Mouse (Mus musculus) heart, embryonic 16.5 days (tissue): ENCODE measurements around the gene Hivep2. TPM values are rescaled to one million over a fixed set of nuclear protein-coding genes. Genes with fewer than 3 reads are reported as not detected.

Experiments
- ATAC-seq: fragments of 200-750 bp; cut with Nextera tagmentation; replicated peaks from 2 replicates; pipeline ENCODE4 v1.8.0; 2017; ENCODE audit warnings: moderate number of reproducible peaks; ENCODE audit not compliant: insufficient read depth, low FRiP score; ENCODE audit errors: extremely low read depth
- H3K27ac ChIP-seq: fragments of 300-500 bp; sonication (generic); 2 replicates; pipeline ENCODE4 v1.5.1; 2014; ENCODE audit warnings: mild to moderate bottlenecking, low read length, control low read depth, moderate library complexity
- H3K27me3 ChIP-seq: fragments of 300-500 bp; sonication (generic); 2 replicates; pipeline ENCODE4 v1.6.1; 2014; ENCODE audit warnings: low read length, mixed read lengths; ENCODE audit not compliant: control insufficient read depth, insufficient read depth
- H3K36me3 ChIP-seq: fragments of 300-500 bp; sonication (generic); 2 replicates; pipeline ENCODE4 v1.6.1; 2014; ENCODE audit not compliant: control insufficient read depth, insufficient read depth
- H3K4me1 ChIP-seq: fragments of 300-500 bp; sonication (generic); 2 replicates; pipeline ENCODE4 v1.6.1; 2014; ENCODE audit warnings: low read length, mixed read lengths; ENCODE audit not compliant: control insufficient read depth, insufficient read depth
- H3K4me2 ChIP-seq: fragments of 300-500 bp; sonication (generic); 2 replicates; pipeline ENCODE4 v1.6.1; 2014; ENCODE audit warnings: low read depth, mild to moderate bottlenecking, control low read depth, low read length
- H3K4me3 ChIP-seq: fragments of 300-500 bp; sonication (generic); 2 replicates; pipeline ENCODE4 v1.5.1; 2014; ENCODE audit warnings: mild to moderate bottlenecking, control low read depth, low read length
- H3K9ac ChIP-seq: fragments of 300-500 bp; sonication (generic); 2 replicates; pipeline ENCODE4 v1.6.1; 2014; ENCODE audit warnings: low read length, control low read depth
- H3K9me3 ChIP-seq: fragments of 300-500 bp; sonication (generic); replicated peaks from 2 replicates; pipeline ENCODE4 v1.6.1; 2016; ENCODE audit warnings: low read length; ENCODE audit not compliant: control insufficient read depth
- whole genome bisulfite sequencing: fragments of 180-500 bp; shearing (Covaris S2); extraction: QIAGEN DNeasy Blood & Tissue Kit; methylation state at CpG from one replicate; pipeline ENCODE4 v1.1.7; 2014; 5-methylcytosine and 5-hydroxymethylcytosine counted together
- polyA plus RNA-seq: library from polyadenylated mRNA; unstranded; fragments of >200 nt; fragmentation: Nextera tagmentation; extraction: Ambion mirVana; gene quantifications from 2 replicates; pipeline ENCODE4 v1.2.1, GENCODE M21; 2015

Gene Hivep2
- polyA plus RNA-seq, 1 experiment from 2014 or later: 5.7 TPM

DNA sequence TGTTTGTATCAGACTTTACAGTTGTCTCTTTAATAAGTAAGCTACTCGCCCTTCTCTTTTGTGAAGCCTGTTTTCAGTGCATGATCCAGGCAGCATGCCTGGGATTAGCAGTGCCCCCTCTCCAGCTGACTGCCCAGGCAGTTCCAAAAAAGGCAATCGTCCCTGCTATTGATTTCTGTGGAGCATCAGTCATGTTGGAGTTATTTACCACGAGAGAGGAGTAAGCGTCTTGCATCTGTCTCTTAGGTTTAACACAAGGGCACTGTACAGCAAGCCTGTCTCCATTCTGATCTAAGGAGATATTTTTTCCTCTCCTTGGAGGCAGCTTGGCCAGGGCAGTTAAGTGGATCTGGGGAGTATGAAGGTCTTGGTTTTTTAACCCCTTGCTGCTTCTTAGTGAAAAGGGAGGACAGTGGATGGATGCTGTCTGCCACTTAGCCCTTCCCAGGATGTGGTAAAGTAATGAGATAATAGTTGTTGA, 80.3 kb downstream of the Hivep2 start:
- ATAC-seq: no peak
- Histone ChIP-seq H3K4me3 (no peak overlapping the region), H3K9ac (peak overlapping the region; percentile 9), H3K27ac (peak overlapping the region; percentile 73), H3K9me3 (no peaks in the 10 kb centered on the region), H3K27me3 (no peaks in the 10 kb centered on the region), H3K4me2 (peak overlapping the region; percentile 26; the same call in 1 of the 2 replicates), H3K4me1 (peaks cover 38% of the 10 kb centered on the region), H3K36me3 (no peaks in the 10 kb centered on the region)
- 20% methylated on average over 4 of the region's 4 CpGs for WGBS

- H3K27me3 ChIP-seq: no peaks in the 10 kb centered on the region
- H3K36me3 ChIP-seq: no peaks in the 10 kb centered on the region
- no peak overlapping the region for H3K27ac ChIP-seq
- no peak overlapping the region for H3K4me2 ChIP-seq
- no peak for ATAC-seq
- H3K4me1 ChIP-seq: peaks cover 38% of the 10 kb centered on the region
- WGBS: 65% methylated on average over 2 of the region's 2 CpGs
- H3K4me3 ChIP-seq: no peak overlapping the region
- H3K9ac ChIP-seq: no peak overlapping the region
- H3K9me3 ChIP-seq: no peaks in the 10 kb centered on the region
Observed at GRCm38 (mm10) chr10:14046935-14047334, 81.1 kb downstream of the Hivep2 start.

- Histone ChIP-seq H3K4me3 (no peak overlapping the region), H3K4me2 (peak overlapping the region; percentile 8; the same call in 1 of the 2 replicates), H3K36me3 (no peaks in the 10 kb centered on the region), H3K4me1 (peaks cover 38% of the 10 kb centered on the region), H3K9ac (no peak overlapping the region), H3K27ac (peak overlapping the region; percentile 41), H3K9me3 (no peaks in the 10 kb centered on the region), H3K27me3 (no peaks in the 10 kb centered on the region)
- 34% methylated on average over 2 of the region's 2 CpGs for WGBS
- no peak for ATAC-seq
Observed at GRCm38 (mm10) chr10:14047661-14048060, 81.8 kb downstream of the Hivep2 start.

DNA sequence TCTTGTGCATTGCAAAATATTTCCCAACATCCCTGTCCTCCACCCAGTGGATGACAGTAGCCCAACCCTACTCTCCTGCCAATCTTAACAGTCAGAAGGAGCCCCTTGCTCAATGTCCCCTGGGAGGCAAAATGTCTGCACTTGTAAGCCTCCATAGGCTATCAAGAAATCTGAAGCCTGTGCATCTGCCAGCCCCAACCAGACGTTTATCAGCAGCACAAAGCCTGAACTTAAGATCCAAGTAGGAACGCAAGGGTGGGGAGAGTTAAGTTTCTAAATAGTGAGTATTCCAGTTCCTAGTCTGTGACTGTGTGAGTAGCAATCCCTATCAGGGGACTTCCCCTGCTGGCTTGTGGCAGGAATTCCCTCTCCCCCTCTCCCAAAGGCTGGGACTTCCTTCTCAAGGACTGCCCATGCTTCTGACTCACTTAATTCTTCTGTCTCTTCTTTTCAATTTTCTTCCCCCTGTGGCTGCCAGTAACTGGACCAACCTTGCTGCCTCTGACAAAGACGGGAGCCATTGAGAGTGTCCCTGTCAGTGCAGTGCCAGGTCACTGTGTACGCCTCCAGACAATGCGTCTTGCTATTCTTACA, 82.5 kb downstream of the Hivep2 start:
- Histone ChIP-seq H3K27ac (peak overlapping the region; percentile 41; the same call in 1 of the 2 replicates), H3K9me3 (no peaks in the 10 kb centered on the region), H3K4me2 (0 out of 2 replicates have a peak overlapping the region, but pooled peaks have one; percentile 8), H3K4me3 (no peak overlapping the region), H3K9ac (no peak overlapping the region), H3K4me1 (peaks cover 38% of the 10 kb centered on the region), H3K27me3 (no peaks in the 10 kb centered on the region), H3K36me3 (no peaks in the 10 kb centered on the region)
- 0 out of 2 replicates have a peak, but pooled peaks have one; percentile 34 for ATAC-seq
- 34% methylated on average over 5 of the region's 5 CpGs for WGBS

- Histone ChIP-seq H3K27me3 (no peaks in the 10 kb centered on the region), H3K4me2 (no peak overlapping the region), H3K4me1 (peaks cover 37% of the 10 kb centered on the region), H3K9me3 (no peaks in the 10 kb centered on the region), H3K36me3 (no peaks in the 10 kb centered on the region), H3K4me3 (no peak overlapping the region), H3K27ac (no peak overlapping the region), H3K9ac (no peak overlapping the region)
- ATAC-seq: no peak
- WGBS: 73% methylated on average over 10 of the region's 10 CpGs
Observed at GRCm38 (mm10) chr10:14048916-14049445, 83.1 kb downstream of the Hivep2 start.

- Histone ChIP-seq H3K9me3 (no peaks in the 10 kb centered on the region), H3K36me3 (no peaks in the 10 kb centered on the region), H3K9ac (no peak overlapping the region), H3K27ac (no peak overlapping the region), H3K4me3 (no peak overlapping the region), H3K4me2 (no peak overlapping the region), H3K4me1 (peaks cover 34% of the 10 kb centered on the region), H3K27me3 (no peaks in the 10 kb centered on the region)
- no peak for ATAC-seq
- 88% methylated on average over 6 of the region's 6 CpGs for WGBS
Observed at GRCm38 (mm10) chr10:14049686-14050085, 83.8 kb downstream of the Hivep2 start.

GRCm38 (mm10) chr10:14050586-14050985, 84.7 kb downstream of the Hivep2 start:
- Histone ChIP-seq H3K27me3 (no peaks in the 10 kb centered on the region), H3K4me2 (no peak overlapping the region), H3K4me1 (peaks cover 41% of the 10 kb centered on the region), H3K36me3 (no peaks in the 10 kb centered on the region), H3K9ac (no peak overlapping the region), H3K4me3 (no peak overlapping the region), H3K27ac (no peak overlapping the region), H3K9me3 (no peaks in the 10 kb centered on the region)
- WGBS: 91% methylated on average over 8 of the region's 8 CpGs
- ATAC-seq: no peak

GRCm38 (mm10) chr10:14052109-14052689, 86.3 kb downstream of the Hivep2 start:
- WGBS: 84% methylated on average over 8 of the region's 8 CpGs
- H3K36me3 ChIP-seq: no peaks in the 10 kb centered on the region
- H3K4me3 ChIP-seq: no peak overlapping the region
- no peaks in the 10 kb centered on the region for H3K9me3 ChIP-seq
- no peak overlapping the region for H3K27ac ChIP-seq
- H3K4me1 ChIP-seq: peaks cover 45% of the 10 kb centered on the region
- H3K27me3 ChIP-seq: no peaks in the 10 kb centered on the region
- H3K4me2 ChIP-seq: no peak overlapping the region
- no peak overlapping the region for H3K9ac ChIP-seq
- ATAC-seq: no peak

- no peaks in the 10 kb centered on the region for H3K27me3 ChIP-seq
- no peak overlapping the region for H3K4me3 ChIP-seq
- no peak for ATAC-seq
- peaks cover 34% of the 10 kb centered on the region for H3K4me1 ChIP-seq
- no peaks in the 10 kb centered on the region for H3K9me3 ChIP-seq
- H3K4me2 ChIP-seq: no peak overlapping the region
- H3K36me3 ChIP-seq: no peaks in the 10 kb centered on the region
- H3K27ac ChIP-seq: peak overlapping the region; percentile 72
- 57% methylated on average over 4 of the region's 4 CpGs for WGBS
- H3K9ac ChIP-seq: no peak overlapping the region
Observed at GRCm38 (mm10) chr10:14054860-14055259, 89.0 kb downstream of the Hivep2 start.
